Mouse (Mus musculus) embryonic facial prominence, embryonic 15.5 days (tissue): ENCODE measurements around the gene Terb2. TPM values are rescaled to one million over a fixed set of nuclear protein-coding genes. Genes with fewer than 3 reads are reported as not detected.

ENCODE experiments used
- ATAC-seq: fragments of 200-750 bp; cut with Nextera tagmentation; 2 replicates; pipeline ENCODE4 v1.8.0; 2017; ENCODE audit warnings: low read depth, moderate TSS enrichment; ENCODE audit not compliant: insufficient number of reproducible peaks, low FRiP score, low TSS enrichment
- H3K27ac ChIP-seq: fragments of 300-500 bp; sonication (generic); replicated peaks from 2 replicates; pipeline ENCODE4 v1.5.1; 2015; ENCODE audit warnings: mild to moderate bottlenecking, inconsistent platforms
- H3K27me3 ChIP-seq: fragments of 300-500 bp; sonication (generic); 2 replicates; pipeline ENCODE4 v1.6.1; 2015; ENCODE audit warnings: inconsistent platforms
- H3K36me3 ChIP-seq: fragments of 300-500 bp; sonication (generic); 2 replicates; pipeline ENCODE4 v1.6.1; 2015; ENCODE audit warnings: mild to moderate bottlenecking, inconsistent platforms
- H3K4me1 ChIP-seq: fragments of 300-500 bp; sonication (generic); 2 replicates; pipeline ENCODE4 v1.6.1; 2015; ENCODE audit warnings: inconsistent platforms
- H3K4me2 ChIP-seq: fragments of 300-500 bp; sonication (generic); replicated peaks from 2 replicates; pipeline ENCODE4 v1.6.1; 2015; ENCODE audit warnings: mild to moderate bottlenecking, inconsistent platforms
- H3K4me3 ChIP-seq: fragments of 300-500 bp; sonication (generic); replicated peaks from 2 replicates; pipeline ENCODE4 v1.5.1; 2015; ENCODE audit warnings: mild to moderate bottlenecking, inconsistent platforms
- H3K9ac ChIP-seq: fragments of 300-500 bp; sonication (generic); 2 replicates; pipeline ENCODE4 v1.6.1; 2015; ENCODE audit warnings: inconsistent platforms
- H3K9me3 ChIP-seq: fragments of 300-500 bp; sonication (generic); replicated peaks from 2 replicates; pipeline ENCODE4 v1.6.1; 2016; ENCODE audit warnings: inconsistent platforms
- WGBS: fragments of 180-500 bp; shearing (Covaris S2); methylation state at CpG from one replicate; pipeline ENCODE4 v1.1.7; 2015; 5-methylcytosine and 5-hydroxymethylcytosine counted together
- polyA plus RNA-seq: library from polyadenylated mRNA; unstranded; fragments of >200 nt; fragmentation: Nextera tagmentation; extraction: Ambion mirVana; gene quantifications from 2 replicates; pipeline ENCODE4 v1.2.1, GENCODE M21; 2015

Terb2 gene
- not detected in 2 replicates for polyA plus RNA-seq

GRCm38 (mm10) chr2:122186106-122186505, at the start of gene Terb2, which contains the start of gene Patl2:
Gene Terb2, plus strand, starts transcription at chr2:122186272.
Gene Patl2, minus strand, starts transcription at chr2:122186189.
- ATAC-seq: no peak
- WGBS: 84% methylated on average over 17 of the region's 17 CpGs
- H3K36me3 ChIP-seq: no peaks in the 10 kb centered on the region

GRCm38 (mm10) chr2:122137839-122138465, 48.1 kb upstream of the Terb2 start:
- Histone ChIP-seq H3K4me3 (no peak overlapping the region), H3K4me1 (no peaks in the 10 kb centered on the region), H3K9me3 (no peaks in the 10 kb centered on the region), H3K27me3 (no peaks in the 10 kb centered on the region), H3K27ac (no peak overlapping the region), H3K9ac (no peak overlapping the region), H3K36me3 (no peaks in the 10 kb centered on the region), H3K4me2 (no peak overlapping the region)
- 49% methylated on average over 5 of the region's 5 CpGs for WGBS
- ATAC-seq: no peak

More at GRCm38 (mm10) chr2:122186106-122186505, at the start of gene Terb2, which contains the start of gene Patl2:
- Histone ChIP-seq H3K4me3 (no peak within 1 kb of the TSS), H3K9ac (no peak within 1 kb of the TSS), H3K27ac (no peak within 1 kb of the TSS), H3K4me2 (no peak within 1 kb of the TSS), H3K27me3 (no peaks in the 10 kb centered on the region), H3K9me3 (no peaks in the 10 kb centered on the region), H3K4me1 (no peaks in the 10 kb centered on the region)

- H3K9ac ChIP-seq: no peak overlapping the region
- H3K4me2 ChIP-seq: no peak overlapping the region
- no peaks in the 10 kb centered on the region for H3K4me1 ChIP-seq
- no peak for ATAC-seq
- H3K9me3 ChIP-seq: no peaks in the 10 kb centered on the region
- H3K36me3 ChIP-seq: no peaks in the 10 kb centered on the region
- no peaks in the 10 kb centered on the region for H3K27me3 ChIP-seq
- no peak overlapping the region for H3K4me3 ChIP-seq
- H3K27ac ChIP-seq: no peak overlapping the region
- WGBS: 56% methylated on average over 2 of the region's 2 CpGs
These were observed 45.3 kb upstream of the Terb2 start for GRCm38 (mm10) chr2:122140815-122141214.

GRCm38 (mm10) chr2:122141332-122141967, 44.6 kb upstream of the Terb2 start:
- no peaks in the 10 kb centered on the region for H3K9me3 ChIP-seq
- H3K27me3 ChIP-seq: no peaks in the 10 kb centered on the region
- WGBS: 72% methylated on average over 5 of the region's 5 CpGs
- no peak for ATAC-seq
- no peak overlapping the region for H3K4me3 ChIP-seq
- no peak overlapping the region for H3K27ac ChIP-seq
- H3K4me2 ChIP-seq: no peak overlapping the region
- H3K4me1 ChIP-seq: no peaks in the 10 kb centered on the region
- H3K9ac ChIP-seq: no peak overlapping the region
- no peaks in the 10 kb centered on the region for H3K36me3 ChIP-seq

- ATAC-seq: no peak
- 82% methylated on average over 3 of the region's 3 CpGs for WGBS
These were observed 43.0 kb upstream of the Terb2 start for GRCm38 (mm10) chr2:122143111-122143510.

GRCm38 (mm10) chr2:122145756-122146155, 40.3 kb upstream of the Terb2 start:
- H3K27ac ChIP-seq: no peak overlapping the region
- H3K9me3 ChIP-seq: no peaks in the 10 kb centered on the region
- H3K9ac ChIP-seq: no peak overlapping the region
- ATAC-seq: no peak
- WGBS: 67% methylated on average over 4 of the region's 4 CpGs
- peaks cover 9% of the 10 kb centered on the region for H3K4me1 ChIP-seq
- H3K36me3 ChIP-seq: no peaks in the 10 kb centered on the region
- H3K4me3 ChIP-seq: no peak overlapping the region
- no peaks in the 10 kb centered on the region for H3K27me3 ChIP-seq
- no peak overlapping the region for H3K4me2 ChIP-seq

More at GRCm38 (mm10) chr2:122143111-122143510, 43.0 kb upstream of the Terb2 start:
- peaks cover 3% of the 10 kb centered on the region; the same call in 1 of the 2 replicates for H3K4me1 ChIP-seq
- no peak overlapping the region for H3K9ac ChIP-seq
- H3K27me3 ChIP-seq: no peaks in the 10 kb centered on the region
- H3K4me2 ChIP-seq: no peak overlapping the region
- no peak overlapping the region for H3K27ac ChIP-seq
- no peaks in the 10 kb centered on the region for H3K36me3 ChIP-seq
- H3K9me3 ChIP-seq: no peaks in the 10 kb centered on the region
- no peak overlapping the region for H3K4me3 ChIP-seq

- H3K9ac ChIP-seq: no peak overlapping the region
- peaks cover 9% of the 10 kb centered on the region for H3K4me1 ChIP-seq
- no peaks in the 10 kb centered on the region for H3K9me3 ChIP-seq
- WGBS: 63% methylated on average over 6 of the region's 6 CpGs
- H3K4me2 ChIP-seq: no peak overlapping the region
- ATAC-seq: no peak
- no peaks in the 10 kb centered on the region for H3K36me3 ChIP-seq
- H3K4me3 ChIP-seq: no peak overlapping the region
- H3K27ac ChIP-seq: no peak overlapping the region
- no peaks in the 10 kb centered on the region for H3K27me3 ChIP-seq
These were observed 39.4 kb upstream of the Terb2 start for GRCm38 (mm10) chr2:122146687-122147086.

GRCm38 (mm10) chr2:122147508-122148241, 38.4 kb upstream of the Terb2 start, which contains the start of gene B2m:
Gene B2m, plus strand, starts transcription at chr2:122147686.
- Histone ChIP-seq H3K4me1 (peaks cover 9% of the 10 kb centered on the region), H3K9ac (peak within 1 kb of the TSS; percentile 59)
- WGBS: under 1% methylated on average over 40 of the region's 40 CpGs

GRCm38 (mm10) chr2:122148242-122148917, 37.7 kb upstream of the Terb2 start:
- H3K4me2 ChIP-seq: peak overlapping the region; percentile 62
- H3K4me3 ChIP-seq: peak overlapping the region; percentile 70
- no peaks in the 10 kb centered on the region for H3K9me3 ChIP-seq
- 23% methylated on average over 18 of the region's 18 CpGs for WGBS
- no peaks in the 10 kb centered on the region for H3K27me3 ChIP-seq
- H3K4me1 ChIP-seq: peaks cover 9% of the 10 kb centered on the region
- ATAC-seq: no peak
- H3K36me3 ChIP-seq: no peaks in the 10 kb centered on the region
- peak overlapping the region; percentile 59 for H3K9ac ChIP-seq
- H3K27ac ChIP-seq: peak overlapping the region; percentile 86

More at GRCm38 (mm10) chr2:122147508-122148241, 38.4 kb upstream of the Terb2 start, which contains the start of gene B2m:
- Histone ChIP-seq H3K4me3 (peak within 1 kb of the TSS; percentile 70), H3K27me3 (no peaks in the 10 kb centered on the region), H3K4me2 (peak within 1 kb of the TSS; percentile 62), H3K9me3 (no peaks in the 10 kb centered on the region), H3K27ac (peak within 1 kb of the TSS; percentile 86), H3K36me3 (no peaks in the 10 kb centered on the region)
- peak; percentile 97 for ATAC-seq

- Histone ChIP-seq H3K4me3 (no peak overlapping the region), H3K4me1 (peaks cover 9% of the 10 kb centered on the region), H3K27ac (no peak overlapping the region), H3K27me3 (no peaks in the 10 kb centered on the region), H3K9ac (no peak overlapping the region), H3K4me2 (0 out of 2 replicates have a peak overlapping the region, but pooled peaks have one; percentile 62), H3K36me3 (no peaks in the 10 kb centered on the region), H3K9me3 (no peaks in the 10 kb centered on the region)
- 87% methylated on average over 6 of the region's 6 CpGs for WGBS
- ATAC-seq: no peak
These were observed 36.8 kb upstream of the Terb2 start for GRCm38 (mm10) chr2:122149316-122149715.

- Histone ChIP-seq H3K27ac (no peak overlapping the region), H3K4me3 (no peak overlapping the region), H3K4me1 (peaks cover 9% of the 10 kb centered on the region), H3K27me3 (no peaks in the 10 kb centered on the region), H3K4me2 (no peak overlapping the region), H3K9ac (no peak overlapping the region), H3K9me3 (no peaks in the 10 kb centered on the region), H3K36me3 (no peaks in the 10 kb centered on the region)
- WGBS: 82% methylated on average over 3 of the region's 3 CpGs
- no peak for ATAC-seq
These were observed 36.4 kb upstream of the Terb2 start for GRCm38 (mm10) chr2:122149716-122150115.
